Mouse (Mus musculus): ENCODE data around the gene Tpbg. TPM values are rescaled to one million over a fixed set of nuclear protein-coding genes. Genes with fewer than 3 reads are reported as not detected.

Gene Tpbg
- polyA plus RNA-seq, 1 experiment from 2014 or later, result 25.2 TPM

DNA sequence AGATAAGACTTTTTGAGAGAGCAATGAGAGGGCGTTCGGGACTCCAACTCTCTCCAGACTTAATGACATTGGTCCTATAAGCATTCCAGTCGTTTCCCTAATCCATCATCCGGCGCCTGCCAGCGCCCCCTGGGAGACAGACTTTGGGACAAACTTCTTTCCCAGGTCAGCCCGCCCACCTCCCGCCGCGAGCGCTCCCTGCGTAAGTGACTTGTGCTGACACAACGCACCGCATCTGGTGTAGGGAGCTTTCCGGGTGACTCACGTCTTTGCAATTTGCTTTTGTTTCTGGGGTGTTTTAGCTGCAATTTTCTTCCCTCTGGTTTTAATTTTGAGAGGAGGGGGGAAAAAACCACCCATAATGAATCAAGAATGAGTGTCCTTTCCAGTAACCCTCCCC, 289 bp upstream of the Tpbg start:
- H3K9ac ChIP-seq (ENCODE audit: low read length), result no peak overlapping the region; the same call in 1 of the 2 replicates

DNA sequence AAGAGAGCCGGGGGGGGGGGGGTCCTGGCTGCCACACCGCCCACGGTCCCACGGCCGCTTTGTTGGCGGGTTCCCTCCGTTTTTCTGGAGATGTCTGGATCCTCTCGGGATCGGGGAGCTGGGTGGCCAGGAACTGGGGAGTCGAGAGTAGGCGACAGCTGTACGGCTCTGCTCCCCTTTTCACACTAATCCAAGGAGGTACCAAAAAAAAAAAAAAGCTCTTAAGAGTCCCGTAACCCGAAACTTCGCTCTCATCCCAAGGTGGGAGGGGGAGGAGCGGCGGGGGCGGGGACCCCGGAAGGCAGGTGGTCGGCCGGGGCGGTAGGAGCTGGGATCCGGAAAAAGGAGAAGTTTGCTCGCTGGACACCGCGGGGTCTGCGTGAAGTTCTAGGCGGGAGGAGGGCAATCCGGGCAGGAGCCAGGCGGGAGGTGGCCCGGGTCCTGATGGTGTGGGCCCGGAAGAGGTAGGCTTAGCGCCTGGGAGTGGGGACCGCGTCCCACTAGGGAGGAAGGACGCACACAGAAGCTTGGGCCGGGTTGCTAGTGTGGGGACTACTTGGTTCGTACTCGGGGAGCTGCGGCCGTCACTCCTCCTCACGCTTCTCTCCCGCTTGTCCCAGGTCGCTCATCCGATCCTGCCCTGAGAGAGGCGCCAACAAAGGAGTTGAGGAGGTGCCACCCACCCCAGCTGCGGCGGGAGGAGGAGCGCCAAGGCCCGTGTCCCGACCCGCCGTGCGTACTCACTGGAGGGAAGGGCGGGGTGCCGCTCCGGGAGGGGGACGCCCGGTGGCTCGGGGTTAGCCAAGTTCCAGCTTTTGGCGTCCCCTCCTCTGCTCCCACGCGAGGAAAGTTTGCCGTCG, 1.1 kb downstream of the Tpbg start:
- peaks cover 11% of the 10 kb centered on the region for H3K4me1 ChIP-seq (ENCODE audit: control insufficient read depth, insufficient read depth, low read length)
- ATAC-seq (ENCODE audit: insufficient read depth, low FRiP score, low TSS enrichment) (peak; percentile 71), DNase-seq (ENCODE audit: low spot score) (peak; percentile 69)
- peak overlapping the region; percentile 81 for H3K9ac ChIP-seq (ENCODE audit: low read length)
- no peaks in the 10 kb centered on the region for H3K36me3 ChIP-seq (ENCODE audit: control insufficient read depth, insufficient read depth, low read length)
- under 1% methylated on average over 57 of the region's 65 CpGs for WGBS
- H3K27me3 ChIP-seq (ENCODE audit: control insufficient read depth, insufficient read depth, low read length), result peaks cover 3% of the 10 kb centered on the region; the same call in 1 of the 2 replicates
- peak overlapping the region; percentile 73 for H3K4me3 ChIP-seq (ENCODE audit: low read depth, low read length)
- H3K4me2 ChIP-seq (ENCODE audit: low read depth), result peak overlapping the region; percentile 95
- H3K9me3 ChIP-seq (ENCODE audit: control insufficient read depth, low read length), result no peaks in the 10 kb centered on the region
- H3K27ac ChIP-seq (ENCODE audit: low read depth, low read length), result peak overlapping the region; percentile 72

More for the DNA sequence above, 289 bp upstream of the Tpbg start:
- Histone ChIP-seq H3K4me3 (ENCODE audit: low read depth, low read length) (peak overlapping the region; percentile 73), H3K27me3 (ENCODE audit: control insufficient read depth, insufficient read depth, low read length) (peaks cover 3% of the 10 kb centered on the region; the same call in 1 of the 2 replicates), H3K9me3 (ENCODE audit: control insufficient read depth, low read length) (no peaks in the 10 kb centered on the region), H3K36me3 (ENCODE audit: control insufficient read depth, insufficient read depth, low read length) (no peaks in the 10 kb centered on the region), H3K27ac (ENCODE audit: low read depth, low read length) (no peak overlapping the region), H3K4me2 (ENCODE audit: low read depth) (peak overlapping the region; percentile 95), H3K4me1 (ENCODE audit: control insufficient read depth, insufficient read depth, low read length) (peaks cover 11% of the 10 kb centered on the region)
- DNase-seq (ENCODE audit: low spot score) (peak; percentile 74), ATAC-seq (ENCODE audit: insufficient read depth, low FRiP score, low TSS enrichment) (no peak)
- WGBS, result under 1% methylated on average over 16 of the region's 16 CpGs

DNA sequence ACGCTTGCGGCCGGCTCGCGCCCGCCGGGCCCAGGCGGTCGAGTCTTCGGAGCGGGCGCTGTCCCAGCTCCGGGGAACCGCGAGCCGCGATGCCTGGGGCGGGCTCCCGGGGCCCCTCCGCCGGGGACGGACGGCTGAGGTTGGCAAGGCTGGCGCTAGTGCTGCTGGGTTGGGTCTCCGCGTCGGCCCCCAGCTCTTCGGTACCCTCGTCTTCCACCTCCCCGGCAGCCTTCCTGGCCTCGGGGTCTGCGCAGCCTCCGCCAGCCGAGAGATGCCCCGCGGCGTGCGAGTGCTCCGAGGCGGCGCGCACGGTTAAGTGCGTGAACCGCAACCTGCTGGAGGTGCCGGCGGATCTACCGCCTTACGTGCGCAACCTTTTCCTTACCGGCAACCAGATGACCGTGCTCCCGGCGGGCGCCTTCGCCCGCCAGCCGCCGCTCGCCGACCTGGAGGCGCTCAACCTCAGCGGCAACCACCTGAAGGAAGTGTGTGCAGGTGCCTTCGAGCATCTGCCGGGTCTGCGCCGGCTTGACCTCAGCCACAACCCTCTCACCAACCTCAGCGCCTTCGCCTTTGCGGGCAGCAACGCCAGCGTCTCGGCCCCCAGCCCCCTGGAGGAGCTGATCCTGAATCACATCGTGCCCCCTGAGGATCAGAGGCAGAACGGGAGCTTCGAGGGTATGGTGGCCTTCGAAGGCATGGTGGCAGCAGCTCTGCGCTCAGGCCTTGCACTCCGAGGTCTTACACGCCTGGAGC, 1.9 kb downstream of the Tpbg start:
- Histone ChIP-seq H3K27me3 (ENCODE audit: control insufficient read depth, insufficient read depth, low read length) (peaks cover 3% of the 10 kb centered on the region; the same call in 1 of the 2 replicates), H3K4me3 (ENCODE audit: low read depth, low read length) (peak overlapping the region; percentile 73), H3K9ac (ENCODE audit: low read length) (peak overlapping the region; percentile 81), H3K4me1 (ENCODE audit: control insufficient read depth, insufficient read depth, low read length) (peaks cover 11% of the 10 kb centered on the region), H3K4me2 (ENCODE audit: low read depth) (peak overlapping the region; percentile 95), H3K27ac (ENCODE audit: low read depth, low read length) (peak overlapping the region; percentile 17; the same call in 1 of the 2 replicates), H3K36me3 (ENCODE audit: control insufficient read depth, insufficient read depth, low read length) (no peaks in the 10 kb centered on the region), H3K9me3 (ENCODE audit: control insufficient read depth, low read length) (no peaks in the 10 kb centered on the region)
- ATAC-seq (ENCODE audit: insufficient read depth, low FRiP score, low TSS enrichment), result peak; percentile 45
- WGBS, result 4% methylated on average over 59 of the region's 80 CpGs
- peak; percentile 63 for DNase-seq (ENCODE audit: low spot score)

DNA sequence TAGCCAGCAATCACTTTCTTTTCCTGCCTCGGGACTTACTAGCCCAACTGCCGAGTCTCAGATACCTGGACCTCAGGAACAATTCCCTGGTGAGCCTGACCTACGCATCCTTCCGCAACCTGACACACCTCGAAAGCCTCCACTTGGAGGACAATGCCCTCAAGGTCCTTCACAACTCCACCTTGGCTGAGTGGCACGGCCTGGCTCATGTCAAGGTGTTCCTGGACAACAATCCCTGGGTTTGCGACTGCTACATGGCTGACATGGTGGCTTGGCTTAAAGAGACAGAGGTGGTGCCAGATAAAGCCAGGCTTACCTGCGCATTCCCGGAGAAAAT, 2.4 kb downstream of the Tpbg start:
- H3K4me3 ChIP-seq (ENCODE audit: low read depth, low read length), result peak overlapping the region; percentile 73
- no peaks in the 10 kb centered on the region for H3K36me3 ChIP-seq (ENCODE audit: control insufficient read depth, insufficient read depth, low read length)
- no peak for DNase-seq (ENCODE audit: low spot score)
- H3K27me3 ChIP-seq (ENCODE audit: control insufficient read depth, insufficient read depth, low read length), result peaks cover 3% of the 10 kb centered on the region; the same call in 1 of the 2 replicates
- no peak for ATAC-seq (ENCODE audit: insufficient read depth, low FRiP score, low TSS enrichment)
- H3K4me2 ChIP-seq (ENCODE audit: low read depth), result peak overlapping the region; percentile 95
- peaks cover 11% of the 10 kb centered on the region for H3K4me1 ChIP-seq (ENCODE audit: control insufficient read depth, insufficient read depth, low read length)
- H3K27ac ChIP-seq (ENCODE audit: low read depth, low read length), result no peak overlapping the region
- no peaks in the 10 kb centered on the region for H3K9me3 ChIP-seq (ENCODE audit: control insufficient read depth, low read length)
- 79% methylated on average over 9 of the region's 9 CpGs for WGBS
- peak overlapping the region; percentile 81 for H3K9ac ChIP-seq (ENCODE audit: low read length)

DNA sequence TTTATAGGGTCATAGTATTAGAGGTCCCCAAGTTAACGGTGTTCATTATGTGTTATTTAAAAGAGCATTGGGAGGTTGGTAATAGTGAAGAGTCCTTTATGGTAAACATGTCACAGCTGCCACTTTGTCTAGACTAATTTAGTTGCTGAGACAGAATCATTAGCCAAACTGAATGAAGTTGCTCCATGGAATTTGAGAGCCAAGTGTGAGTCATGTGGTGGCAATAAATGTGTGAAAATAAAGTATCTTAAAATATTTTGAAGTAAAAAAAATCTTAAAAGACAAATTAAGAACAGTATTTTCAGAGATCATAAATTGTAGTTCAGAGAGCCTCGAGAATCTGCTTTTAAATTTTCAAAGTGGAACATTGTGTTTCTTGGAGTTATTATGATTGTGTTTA, 4.0 kb downstream of the Tpbg start:
- no peak overlapping the region for H3K9ac ChIP-seq (ENCODE audit: low read length)
- H3K9me3 ChIP-seq (ENCODE audit: control insufficient read depth, low read length), result no peaks in the 10 kb centered on the region
- WGBS, result 67% methylated on average over 2 of the region's 2 CpGs
- H3K27ac ChIP-seq (ENCODE audit: low read depth, low read length), result no peak overlapping the region
- DNase-seq (ENCODE audit: low spot score) (no peak), ATAC-seq (ENCODE audit: insufficient read depth, low FRiP score, low TSS enrichment) (no peak)
- peaks cover 11% of the 10 kb centered on the region for H3K4me1 ChIP-seq (ENCODE audit: control insufficient read depth, insufficient read depth, low read length)
- H3K36me3 ChIP-seq (ENCODE audit: control insufficient read depth, insufficient read depth, low read length), result no peaks in the 10 kb centered on the region
- no peak overlapping the region for H3K4me2 ChIP-seq (ENCODE audit: low read depth)
- H3K4me3 ChIP-seq (ENCODE audit: low read depth, low read length), result no peak overlapping the region
- peaks cover 3% of the 10 kb centered on the region; the same call in 1 of the 2 replicates for H3K27me3 ChIP-seq (ENCODE audit: control insufficient read depth, insufficient read depth, low read length)

DNA sequence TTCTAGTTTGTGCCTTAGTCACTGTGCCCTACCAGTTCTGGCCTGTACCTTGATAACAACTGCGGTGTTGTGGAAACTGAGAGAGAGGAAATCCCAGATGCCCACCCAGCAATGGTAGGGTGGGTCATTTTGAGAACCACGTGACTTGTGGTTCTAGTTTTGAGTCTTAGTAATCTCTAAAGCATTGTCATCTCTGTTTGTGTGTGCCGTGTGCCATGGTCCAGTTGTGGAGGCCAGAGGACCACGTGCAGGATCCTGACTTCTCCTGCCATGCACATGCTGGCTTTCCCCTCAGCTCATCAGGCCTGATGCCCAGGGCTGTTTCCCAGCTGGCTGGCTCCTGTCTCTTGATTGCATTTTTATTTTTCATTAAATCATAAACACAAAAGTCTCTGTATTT, 12.6 kb downstream of the Tpbg start:
- WGBS, result 89% methylated on average over 4 of the region's 4 CpGs
- no peak for DNase-seq (ENCODE audit: low spot score)
- Histone ChIP-seq H3K9ac (ENCODE audit: low read length) (no peak overlapping the region), H3K4me2 (ENCODE audit: low read depth) (no peak overlapping the region), H3K27ac (ENCODE audit: low read depth, low read length) (no peak overlapping the region), H3K36me3 (ENCODE audit: control insufficient read depth, insufficient read depth, low read length) (no peaks in the 10 kb centered on the region), H3K9me3 (ENCODE audit: control insufficient read depth, low read length) (no peaks in the 10 kb centered on the region), H3K4me1 (ENCODE audit: control insufficient read depth, insufficient read depth, low read length) (no peaks in the 10 kb centered on the region), H3K27me3 (ENCODE audit: control insufficient read depth, insufficient read depth, low read length) (no peaks in the 10 kb centered on the region), H3K4me3 (ENCODE audit: low read depth, low read length) (no peak overlapping the region)
- ATAC-seq (ENCODE audit: insufficient read depth, low FRiP score, low TSS enrichment), result no peak

DNA sequence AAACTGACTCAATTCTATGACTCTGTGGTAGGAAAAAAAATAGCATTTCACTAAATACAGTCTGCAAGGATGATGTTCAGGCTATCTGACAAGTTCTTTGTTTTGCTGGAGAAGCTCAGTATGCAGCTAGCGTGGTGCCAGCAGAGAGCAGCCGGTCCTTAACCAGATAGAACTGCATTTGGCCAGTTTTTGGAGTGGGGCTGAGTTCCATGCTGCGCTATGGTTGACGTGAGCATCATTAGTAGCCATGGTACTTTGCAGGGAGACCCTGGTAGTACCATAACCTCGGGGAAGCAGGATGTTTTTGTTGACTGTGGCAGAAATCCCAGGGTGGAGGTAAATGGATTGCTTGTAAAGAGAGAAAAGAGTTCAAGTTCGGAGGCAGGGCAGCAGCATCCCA, 14.3 kb downstream of the Tpbg start:
- no peak for DNase-seq (ENCODE audit: low spot score)
- ATAC-seq (ENCODE audit: insufficient read depth, low FRiP score, low TSS enrichment), result no peak
- no peak overlapping the region for H3K9ac ChIP-seq (ENCODE audit: low read length)
- no peak overlapping the region for H3K4me3 ChIP-seq (ENCODE audit: low read depth, low read length)
- H3K27me3 ChIP-seq (ENCODE audit: control insufficient read depth, insufficient read depth, low read length), result no peaks in the 10 kb centered on the region
- WGBS, result 69% methylated on average over 6 of the region's 6 CpGs
- H3K4me1 ChIP-seq (ENCODE audit: control insufficient read depth, insufficient read depth, low read length), result no peaks in the 10 kb centered on the region
- H3K4me2 ChIP-seq (ENCODE audit: low read depth), result no peak overlapping the region
- no peaks in the 10 kb centered on the region for H3K36me3 ChIP-seq (ENCODE audit: control insufficient read depth, insufficient read depth, low read length)
- no peak overlapping the region for H3K27ac ChIP-seq (ENCODE audit: low read depth, low read length)
- no peaks in the 10 kb centered on the region for H3K9me3 ChIP-seq (ENCODE audit: control insufficient read depth, low read length)

DNA sequence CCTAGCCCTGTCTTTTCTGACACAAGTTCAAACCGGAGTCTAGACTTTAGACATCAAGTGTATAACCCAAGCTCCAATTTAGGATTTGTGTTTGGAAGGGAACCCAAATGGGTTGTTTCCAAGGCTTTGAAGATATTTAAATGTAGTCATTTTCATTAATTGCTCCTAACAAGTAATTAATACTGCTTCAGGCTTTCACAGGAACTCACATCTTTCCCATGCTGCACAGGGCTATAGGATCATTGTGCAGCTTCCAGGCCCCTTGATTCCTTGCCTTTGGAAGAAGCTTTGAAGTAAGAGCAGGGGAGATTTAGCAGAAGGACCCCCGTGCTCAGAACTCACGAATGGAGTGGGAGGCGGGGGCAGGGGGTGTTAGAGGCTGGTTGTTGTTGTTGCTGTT, 18.9 kb downstream of the Tpbg start:
- H3K36me3 ChIP-seq (ENCODE audit: control insufficient read depth, insufficient read depth, low read length), result no peaks in the 10 kb centered on the region
- no peaks in the 10 kb centered on the region for H3K9me3 ChIP-seq (ENCODE audit: control insufficient read depth, low read length)
- no peak overlapping the region for H3K9ac ChIP-seq (ENCODE audit: low read length)
- no peak overlapping the region for H3K4me2 ChIP-seq (ENCODE audit: low read depth)
- WGBS, result 53% methylated on average over 4 of the region's 4 CpGs
- H3K4me3 ChIP-seq (ENCODE audit: low read depth, low read length), result no peak overlapping the region
- no peak overlapping the region for H3K27ac ChIP-seq (ENCODE audit: low read depth, low read length)
- ATAC-seq (ENCODE audit: insufficient read depth, low FRiP score, low TSS enrichment) (no peak), DNase-seq (ENCODE audit: low spot score) (no peak)
- no peaks in the 10 kb centered on the region for H3K27me3 ChIP-seq (ENCODE audit: control insufficient read depth, insufficient read depth, low read length)
- no peaks in the 10 kb centered on the region for H3K4me1 ChIP-seq (ENCODE audit: control insufficient read depth, insufficient read depth, low read length)
